Mouse (Mus musculus) limb, embryonic 13.5 days (tissue): ENCODE data around the gene Tcn2. TPM values are rescaled to one million over a fixed set of nuclear protein-coding genes. Genes with fewer than 3 reads are reported as not detected.

Source experiments
- ATAC-seq: fragments of 200-750 bp; cut with Nextera tagmentation; 2 replicates; pipeline ENCODE4 v1.8.0; 2017; ENCODE audit warnings: low read depth, moderate number of reproducible peaks, moderate TSS enrichment; ENCODE audit not compliant: low FRiP score
- H3K27ac ChIP-seq: fragments of 300-500 bp; sonication (generic); 2 replicates; pipeline ENCODE4 v1.5.1; 2015; ENCODE audit warnings: inconsistent platforms, mild to moderate bottlenecking, moderate library complexity
- H3K27me3 ChIP-seq: fragments of 300-500 bp; sonication (generic); 2 replicates; pipeline ENCODE4 v1.6.1; 2015; ENCODE audit warnings: mild to moderate bottlenecking, inconsistent platforms
- H3K36me3 ChIP-seq: fragments of 300-500 bp; sonication (generic); 2 replicates; pipeline ENCODE4 v1.6.1; 2015; ENCODE audit warnings: inconsistent platforms, mild to moderate bottlenecking, moderate library complexity
- H3K4me1 ChIP-seq: fragments of 300-500 bp; sonication (generic); 2 replicates; pipeline ENCODE4 v1.6.1; 2015; ENCODE audit warnings: inconsistent platforms
- H3K4me2 ChIP-seq: fragments of 300-500 bp; sonication (generic); replicated peaks from 2 replicates; pipeline ENCODE4 v1.6.1; 2015; ENCODE audit warnings: inconsistent platforms, mild to moderate bottlenecking, moderate library complexity
- H3K4me3 ChIP-seq: fragments of 300-500 bp; sonication (generic); 2 replicates; pipeline ENCODE4 v1.5.1; 2015; ENCODE audit warnings: moderate library complexity, mild to moderate bottlenecking, inconsistent platforms
- H3K9ac ChIP-seq: fragments of 300-500 bp; sonication (generic); 2 replicates; pipeline ENCODE4 v1.6.1; 2015; ENCODE audit warnings: mild to moderate bottlenecking, inconsistent platforms
- H3K9me3 ChIP-seq: fragments of 300-500 bp; sonication (generic); 2 replicates; pipeline ENCODE4 v1.6.1; 2016; ENCODE audit warnings: inconsistent platforms
- WGBS: fragments of 180-500 bp; shearing (Covaris S2); methylation state at CpG from one replicate; pipeline ENCODE4 v1.1.7; 2015; 5-methylcytosine and 5-hydroxymethylcytosine counted together
- polyA plus RNA-seq: library from polyadenylated mRNA; unstranded; fragments of >200 nt; fragmentation: Nextera tagmentation; extraction: Ambion mirVana; gene quantifications from 2 replicates; pipeline ENCODE4 v1.2.1, GENCODE M21; 2015

The Tcn2 gene
- 44.1 and 46.0 TPM in 2 replicates for polyA plus RNA-seq

DNA sequence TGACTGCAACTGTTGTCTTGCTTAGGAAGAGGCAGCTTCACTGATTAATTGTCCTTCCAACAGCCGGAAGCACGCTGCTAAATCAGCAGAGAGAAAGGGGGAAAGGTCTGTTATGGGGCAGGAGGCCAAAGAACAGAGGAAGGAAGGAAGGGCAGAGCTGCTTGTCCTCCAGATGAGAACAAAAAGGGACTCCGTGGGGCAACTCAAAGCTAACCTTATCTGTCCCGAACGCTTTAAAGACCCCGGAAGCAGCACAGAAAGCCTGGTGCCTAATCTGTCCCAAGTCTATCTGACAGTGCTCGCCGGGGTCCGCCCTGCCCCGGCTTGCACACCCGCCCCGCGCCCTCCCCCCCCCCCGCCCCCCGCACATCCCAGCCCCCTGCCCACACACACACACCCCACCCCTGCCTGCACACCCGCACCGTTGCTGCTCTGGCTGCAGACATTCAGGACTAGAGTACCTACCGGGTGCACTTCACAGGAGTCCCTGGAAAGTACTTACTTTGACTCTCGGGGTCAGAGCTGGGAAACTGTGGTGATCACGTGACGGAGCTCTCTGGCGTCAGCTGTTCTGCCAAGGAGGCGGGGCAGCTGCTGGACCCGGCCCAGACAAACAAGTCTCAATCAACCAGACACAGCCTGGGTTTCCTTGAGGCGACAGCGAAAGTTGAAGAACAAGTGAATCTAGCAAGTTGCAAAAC lies at the start of gene Tcn2:
Gene Tcn2 (minus strand): TSS at position 649 of the 701 bp plus-strand sequence.
- Histone ChIP-seq H3K27me3 (no peaks in the 10 kb centered on the region), H3K36me3 (peaks cover 9% of the 10 kb centered on the region; the same call in 1 of the 2 replicates), H3K4me1 (peaks cover 15% of the 10 kb centered on the region), H3K9ac (peak within 1 kb of the TSS; percentile 65), H3K4me2 (peak within 1 kb of the TSS; percentile 77), H3K27ac (no peak within 1 kb of the TSS), H3K4me3 (peak within 1 kb of the TSS; percentile 54), H3K9me3 (no peaks in the 10 kb centered on the region)
- ATAC-seq, result peak; percentile 86
- WGBS, result under 1% methylated on average over 24 of the region's 26 CpGs

- no peak overlapping the region for H3K4me2 ChIP-seq
- H3K36me3 ChIP-seq, result peaks cover 47% of the 10 kb centered on the region
- 0 out of 2 replicates have a peak, but pooled peaks have one; percentile 28 for ATAC-seq
- peaks cover 18% of the 10 kb centered on the region for H3K4me1 ChIP-seq
- H3K9me3 ChIP-seq, result no peaks in the 10 kb centered on the region
- peak overlapping the region; percentile 61; the same call in 1 of the 2 replicates for H3K27ac ChIP-seq
- peaks cover 13% of the 10 kb centered on the region for H3K27me3 ChIP-seq
- 50% methylated on average over 6 of the region's 6 CpGs for WGBS
- H3K9ac ChIP-seq, result no peak overlapping the region
- H3K4me3 ChIP-seq, result no peak overlapping the region
Observed at GRCm38 (mm10) chr11:3981536-3981935, 49.6 kb upstream of the Tcn2 start.

GRCm38 (mm10) chr11:3978421-3978820 lies 46.5 kb upstream of the Tcn2 start:
- Histone ChIP-seq H3K9me3 (no peaks in the 10 kb centered on the region), H3K4me3 (no peak overlapping the region), H3K27ac (no peak overlapping the region), H3K4me1 (peaks cover 4% of the 10 kb centered on the region; the same call in 1 of the 2 replicates), H3K4me2 (no peak overlapping the region), H3K9ac (no peak overlapping the region), H3K36me3 (peaks cover 78% of the 10 kb centered on the region), H3K27me3 (peaks cover under 1% of the 10 kb centered on the region; the same call in 1 of the 2 replicates)
- ATAC-seq, result no peak
- WGBS, result 85% methylated on average over 5 of the region's 5 CpGs

DNA sequence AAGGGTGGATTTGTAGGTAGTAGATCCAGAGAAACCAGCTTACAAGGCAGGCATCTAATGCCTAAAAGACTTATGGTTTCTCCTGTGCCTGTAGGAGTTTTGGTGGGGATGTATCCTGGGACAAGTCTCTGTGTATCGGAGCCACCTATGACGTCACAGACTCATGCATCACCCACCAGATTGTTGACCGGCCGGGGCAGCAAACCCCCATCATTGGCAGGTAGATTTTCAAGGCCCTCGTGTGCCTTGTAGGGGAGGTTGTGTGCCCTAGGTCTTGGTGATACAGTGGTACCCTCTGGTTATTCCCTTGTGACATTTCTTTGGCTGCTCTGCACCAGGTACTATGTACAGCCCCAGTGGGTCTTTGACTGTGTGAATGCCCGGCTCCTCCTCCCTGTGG lies 44.7 kb upstream of the Tcn2 start, which contains the start of gene 4930556J24Rik:
Gene 4930556J24Rik (minus strand): TSS at position 101 of the 400 bp plus-strand sequence.
- Histone ChIP-seq H3K4me1 (no peaks in the 10 kb centered on the region; the same call in 1 of the 2 replicates), H3K9ac (no peak within 1 kb of the TSS), H3K4me3 (no peak within 1 kb of the TSS), H3K9me3 (no peaks in the 10 kb centered on the region), H3K4me2 (no peak within 1 kb of the TSS), H3K27me3 (no peaks in the 10 kb centered on the region), H3K27ac (no peak within 1 kb of the TSS), H3K36me3 (peaks cover 96% of the 10 kb centered on the region)
- ATAC-seq, result no peak
- WGBS, result 93% methylated on average over 6 of the region's 6 CpGs

- ATAC-seq, result no peak
- Histone ChIP-seq H3K27me3 (no peaks in the 10 kb centered on the region), H3K9me3 (no peaks in the 10 kb centered on the region), H3K36me3 (peaks cover 100% of the 10 kb centered on the region), H3K27ac (no peak overlapping the region), H3K9ac (no peak overlapping the region), H3K4me3 (no peak overlapping the region), H3K4me1 (no peaks in the 10 kb centered on the region), H3K4me2 (no peak overlapping the region)
- 85% methylated on average over 3 of the region's 3 CpGs for WGBS
Observed at GRCm38 (mm10) chr11:3974311-3974710, 42.4 kb upstream of the Tcn2 start.

DNA sequence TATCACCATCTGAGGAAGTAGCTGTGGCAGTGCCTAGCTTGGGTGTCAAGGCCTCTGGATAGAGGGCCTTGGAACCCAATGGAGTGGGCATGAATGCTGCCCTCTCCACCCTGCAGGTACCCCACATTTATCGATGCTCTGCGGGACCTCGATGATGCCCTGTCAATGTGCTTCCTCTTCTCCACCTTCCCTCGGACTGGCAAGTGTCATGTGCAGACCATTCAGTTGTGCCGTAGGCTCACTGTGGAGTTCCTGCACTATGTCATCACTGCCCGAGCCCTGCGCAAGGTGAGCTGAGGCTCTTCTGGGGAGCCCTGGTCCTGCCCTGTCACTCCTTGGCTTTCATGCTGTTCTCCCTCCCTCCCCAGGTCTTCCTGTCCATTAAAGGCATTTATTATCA lies 41.1 kb upstream of the Tcn2 start:
- Histone ChIP-seq H3K4me1 (no peaks in the 10 kb centered on the region), H3K4me2 (no peak overlapping the region), H3K27ac (no peak overlapping the region), H3K4me3 (no peak overlapping the region), H3K27me3 (no peaks in the 10 kb centered on the region), H3K9ac (no peak overlapping the region), H3K36me3 (peaks cover 99% of the 10 kb centered on the region), H3K9me3 (no peaks in the 10 kb centered on the region)
- ATAC-seq, result no peak
- WGBS, result 95% methylated on average over 7 of the region's 7 CpGs

DNA sequence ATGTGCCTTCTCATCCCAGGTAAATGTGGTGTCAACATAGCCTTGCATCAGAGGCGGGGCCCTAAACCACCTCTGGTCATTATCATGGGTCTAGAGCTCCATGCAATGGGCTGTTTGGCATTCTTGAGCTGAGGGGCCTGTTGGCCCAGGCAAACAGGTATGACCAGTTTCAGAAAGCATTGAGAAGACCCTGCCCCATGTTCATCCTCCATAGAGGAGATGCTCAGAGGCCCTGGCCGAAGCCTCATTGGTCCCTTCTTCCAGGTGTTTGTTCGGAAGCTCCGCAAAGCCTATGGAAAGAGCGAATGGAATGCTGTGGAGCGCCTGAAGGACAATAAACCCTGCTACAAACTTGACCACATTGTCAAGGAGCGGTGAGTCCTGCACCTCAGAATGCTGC lies 38.4 kb upstream of the Tcn2 start:
- Histone ChIP-seq H3K9me3 (no peaks in the 10 kb centered on the region), H3K4me2 (no peak overlapping the region), H3K27ac (no peak overlapping the region), H3K4me3 (no peak overlapping the region), H3K9ac (no peak overlapping the region), H3K27me3 (no peaks in the 10 kb centered on the region), H3K4me1 (peaks cover 4% of the 10 kb centered on the region; the same call in 1 of the 2 replicates), H3K36me3 (peaks cover 80% of the 10 kb centered on the region)
- no peak for ATAC-seq
- WGBS, result 95% methylated on average over 7 of the region's 7 CpGs

- WGBS, result 78% methylated on average over 3 of the region's 3 CpGs
- Histone ChIP-seq H3K4me3 (no peak overlapping the region), H3K36me3 (peaks cover 75% of the 10 kb centered on the region), H3K27ac (no peak overlapping the region), H3K9ac (no peak overlapping the region), H3K9me3 (no peaks in the 10 kb centered on the region), H3K4me1 (peaks cover 9% of the 10 kb centered on the region), H3K27me3 (no peaks in the 10 kb centered on the region), H3K4me2 (no peak overlapping the region)
- ATAC-seq, result no peak
Observed at GRCm38 (mm10) chr11:3969837-3970236, 37.9 kb upstream of the Tcn2 start.

GRCm38 (mm10) chr11:3964416-3965172 lies 32.6 kb upstream of the Tcn2 start:
- no peak for ATAC-seq
- Histone ChIP-seq H3K4me1 (peaks cover 16% of the 10 kb centered on the region), H3K4me3 (peak overlapping the region; percentile 88), H3K36me3 (peaks cover 23% of the 10 kb centered on the region), H3K9ac (peak overlapping the region; percentile 89), H3K27me3 (no peaks in the 10 kb centered on the region), H3K9me3 (no peaks in the 10 kb centered on the region), H3K4me2 (peak overlapping the region; percentile 81), H3K27ac (no peak overlapping the region)
- 15% methylated on average over 11 of the region's 11 CpGs for WGBS

GRCm38 (mm10) chr11:3963610-3964415 lies 31.9 kb upstream of the Tcn2 start, which contains the start of gene Pes1:
TSS of gene Pes1 (plus strand) at chr11:3963975.
- Histone ChIP-seq H3K27ac (peak within 1 kb of the TSS; percentile 40; the same call in 1 of the 2 replicates), H3K36me3 (peaks cover 15% of the 10 kb centered on the region), H3K9ac (peak within 1 kb of the TSS; percentile 89), H3K27me3 (no peaks in the 10 kb centered on the region), H3K9me3 (no peaks in the 10 kb centered on the region), H3K4me3 (peak within 1 kb of the TSS; percentile 88), H3K4me2 (peak within 1 kb of the TSS; percentile 81), H3K4me1 (peaks cover 16% of the 10 kb centered on the region)
- peak; percentile 94 for ATAC-seq
- WGBS, result under 1% methylated on average over 31 of the region's 31 CpGs

DNA sequence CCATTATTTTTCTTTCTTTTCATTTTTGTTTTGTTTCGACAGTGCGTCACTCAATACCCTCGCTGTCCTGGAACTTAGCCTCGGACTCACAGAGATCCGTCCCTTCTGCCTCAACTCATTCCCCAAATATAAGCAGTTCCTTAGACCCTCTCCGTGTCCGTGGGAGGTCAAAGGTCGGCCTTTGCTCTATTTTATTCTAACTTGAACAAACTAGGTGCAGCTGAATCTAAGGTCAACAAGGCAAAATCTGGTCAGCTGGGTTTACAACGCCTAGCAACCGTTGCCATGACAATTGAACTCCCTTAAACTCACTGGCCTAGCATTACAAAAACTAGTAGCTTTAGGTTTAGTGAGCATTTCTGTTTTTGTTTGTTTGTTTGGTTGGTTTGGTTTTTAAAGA lies 31.2 kb upstream of the Tcn2 start:
- WGBS, result 84% methylated on average over 10 of the region's 10 CpGs
- no peak overlapping the region for H3K9ac ChIP-seq
- ATAC-seq, result no peak
- H3K36me3 ChIP-seq, result peaks cover 9% of the 10 kb centered on the region
- peak overlapping the region; percentile 81 for H3K4me2 ChIP-seq
- peaks cover 16% of the 10 kb centered on the region for H3K4me1 ChIP-seq
- peak overlapping the region; percentile 88 for H3K4me3 ChIP-seq
- H3K27me3 ChIP-seq, result no peaks in the 10 kb centered on the region
- no peaks in the 10 kb centered on the region for H3K9me3 ChIP-seq
- H3K27ac ChIP-seq, result no peak overlapping the region
